Mouse (Mus musculus) central nervous system, embryonic 18 days (tissue): ENCODE data around the gene Smo. TPM values are rescaled to one million over a fixed set of nuclear protein-coding genes. Genes with fewer than 3 reads are reported as not detected.

Experiments
- polyA plus RNA-seq: library from polyadenylated mRNA; depleted of rRNA; stranded (reverse); fragments of >200 nt; gene quantifications from 2 replicates; pipeline ENCODE4 v1.2.3, GENCODE M21; 2012; rRNA removed

Gene Smo
- 13.7 and 14.7 TPM in 2 replicates for polyA plus RNA-seq

GRCm38 (mm10) chr6:29735336-29735688, at the start of gene Smo:
Smo (plus strand) TSS chr6:29735503.

GRCm38 (mm10) chr6:29693953-29694352, 41.4 kb upstream of the Smo start, which contains the start of gene Tspan33:
Tspan33 (plus strand) TSS chr6:29694222.

GRCm38 (mm10) chr6:29767813-29768660, 32.7 kb downstream of the Smo start, which contains the start of gene Ahcyl2:
Ahcyl2 (plus strand) TSS chr6:29768011.

Other genes starting within 250 kb of the Smo start
- 41.0 and 48.8 TPM in 2 replicates for gene Kcp, start 227.6 kb upstream of the Smo start, polyA plus RNA-seq
- gene Irf5, start 208.9 kb upstream of the Smo start, polyA plus RNA-seq, result 1.7 and 1.8 TPM in 2 replicates
- gene Tnpo3, start 125.6 kb upstream of the Smo start, polyA plus RNA-seq, result 75.8 and 76.6 TPM in 2 replicates
- 8.3 and 9.0 TPM in 2 replicates for gene Tspan33, start 41.3 kb upstream of the Smo start, polyA plus RNA-seq
- gene Ahcyl2, start 32.5 kb downstream of the Smo start, polyA plus RNA-seq, result 32.0 and 37.3 TPM in 2 replicates
- 8.1 and 8.5 TPM in 2 replicates for gene Strip2, start 181.5 kb downstream of the Smo start, polyA plus RNA-seq